ENCODE assay signal across 18 mouse cellular contexts in genomic region chr17:32269151-32269550, GRCm38 (mm10). TPM values are rescaled to one million over a fixed set of nuclear protein-coding genes. Genes with fewer than 3 reads are reported as not detected.
DNase-seq lines count a peak whose midpoint lies in the region; ATAC-seq and TF ChIP-seq lines count a peak whose summit lies in the region.
"Had no signal": no experiment of that assay in that cellular context is flagged by ENCODE, and none has a peak within 500 bp of the region (broad histone marks: within the 10 kb centered on the region; RNA-seq: fewer than 3 reads in every experiment).

No protein-coding gene starts in this region.

- peaks cover 21 to 44% of the 10 kb centered on the region in 2 experiments for H3K36me3 ChIP-seq in MEL (ENCODE audit: control insufficient read depth in 1 of 2, insufficient read depth in 2 of 2, low read length in 2 of 2)
- H3K36me3 ChIP-seq: embryonic facial prominence, embryonic 15.5 days; hindbrain, embryonic 12.5 days; hindbrain, embryonic 15.5 days had no signal

- H3K4me3 ChIP-seq in gastrocnemius, adult 2 months = no peak overlapping the region
- H3K4me3 ChIP-seq in MEL (ENCODE audit: control insufficient read depth in 1 of 2, insufficient read depth in 1 of 2, low read depth in 2 of 2, low read length in 2 of 2) = no peak overlapping the region
- H3K4me3 ChIP-seq: embryonic facial prominence, embryonic 12.5 days; embryonic facial prominence, embryonic 15.5 days; heart, embryonic 13.5 days; hindbrain, embryonic 12.5 days; hindbrain, embryonic 15.5 days had no signal

- no peak overlapping the region for H3K9ac ChIP-seq in MEL (ENCODE audit: control insufficient read depth, low read depth, low read length, poor library complexity, severe bottlenecking)
- H3K9ac ChIP-seq: embryonic facial prominence, embryonic 12.5 days; embryonic facial prominence, embryonic 15.5 days; forebrain, postnatal 0 days; heart, embryonic 13.5 days; hindbrain, embryonic 12.5 days; hindbrain, embryonic 15.5 days had no signal

- peaks cover 78% of the 10 kb centered on the region for H3K79me2 ChIP-seq in MEL (ENCODE audit: control insufficient read depth, insufficient read depth, low read length, poor library complexity)

- TF ChIP-seq EP300 in MEL (IDR thresholded peaks at IDR 0.05; ENCODE audit: low read depth in 1 of 2, low read length in 2 of 2) = peak; percentile 14 to 34; a peak in 3 of 4 replicates

- no peak for TF ChIP-seq RAD21 in MEL (IDR thresholded peaks at IDR 0.05; ENCODE audit: low read depth, low read length)

- ATAC-seq in common myeloid progenitor, adult 5-6 weeks (replicated peaks; ENCODE audit: low read depth, poor library complexity, severe bottlenecking) = 0 out of 2 replicates have a peak, but pooled peaks have one; percentile 31
- ATAC-seq: CD4-positive, CD25-positive, alpha-beta regulatory T cell, adult 4 months; forebrain, embryonic 14.5 days; forebrain, postnatal 0 days; intestine, postnatal 0 days had no signal

- H3K27me3 ChIP-seq in MEL (ENCODE audit: control insufficient read depth in 1 of 2, insufficient read depth in 2 of 2, low read length in 2 of 2) = no peaks in the 10 kb centered on the region
- H3K27me3 ChIP-seq: embryonic facial prominence, embryonic 12.5 days; embryonic facial prominence, embryonic 15.5 days; heart, embryonic 13.5 days; hindbrain, embryonic 12.5 days; hindbrain, embryonic 15.5 days had no signal

- peak overlapping the region; percentile 50; the same call in 1 of the 2 replicates for H3K27ac ChIP-seq in gastrocnemius, adult 2 months
- peak overlapping the region; percentile 12; the same call in 1 of the 2 replicates for H3K27ac ChIP-seq in MEL (ENCODE audit: control insufficient read depth, low read depth, low read length)
- H3K27ac ChIP-seq: embryonic facial prominence, embryonic 12.5 days; embryonic facial prominence, embryonic 15.5 days; heart, embryonic 13.5 days; hindbrain, embryonic 12.5 days; hindbrain, embryonic 15.5 days had no signal

- H3K9me3 ChIP-seq in MEL (replicated peaks; ENCODE audit: insufficient read depth, low read length) = no peaks in the 10 kb centered on the region
- H3K9me3 ChIP-seq: embryonic facial prominence, embryonic 12.5 days; embryonic facial prominence, embryonic 15.5 days; heart, embryonic 13.5 days; hindbrain, embryonic 12.5 days; hindbrain, embryonic 15.5 days had no signal

- no peak for TF ChIP-seq CTCF in gastrocnemius, adult 2 months (IDR thresholded peaks at IDR 0.05)
- TF ChIP-seq CTCF in MEL (IDR thresholded peaks at IDR 0.05 in 2 of 3, conservative IDR thresholded peaks at IDR 0.05 in 1 of 3; ENCODE audit: control insufficient read depth in 1 of 3, insufficient read depth in 1 of 3, low read depth in 2 of 3, low read length in 3 of 3, poor library complexity in 1 of 3, severe bottlenecking in 1 of 3) = no peak

- intact Hi-C loops in gastrocnemius, adult 2 months (cut with DNase I) = no loop called here

- no peak for DNase-seq in gastrocnemius, adult 2 months
- DNase-seq in gastrocnemius, adult 18-20 months (ENCODE audit: low spot score) = no peak
- DNase-seq in MEL (ENCODE audit: low read depth, low spot score) = peak; percentile 74
- no peak for DNase-seq in kidney, postnatal 4 days
- no peak for DNase-seq in cerebellum, postnatal 4 days (ENCODE audit: low spot score in 2 of 2)
- DNase-seq in layer of hippocampus, adult 11-12 months (ENCODE audit: low spot score) = no peak
- DNase-seq: forebrain, postnatal 0 days; gastrocnemius, postnatal 10 days; gastrocnemius, postnatal 36 days had no signal

- H3K4me1 ChIP-seq in MEL (ENCODE audit: control insufficient read depth in 1 of 2, insufficient read depth in 2 of 2, low read length in 2 of 2) = peaks cover 20 to 26% of the 10 kb centered on the region in 2 experiments
- H3K4me1 ChIP-seq: embryonic facial prominence, embryonic 12.5 days; embryonic facial prominence, embryonic 15.5 days; hindbrain, embryonic 12.5 days had no signal

- no peak for TF ChIP-seq POLR2A in MEL (IDR thresholded peaks at IDR 0.05; ENCODE audit: control insufficient read depth in 1 of 2, insufficient read depth in 1 of 2, low read depth in 1 of 2, low read length in 2 of 2, poor library complexity in 1 of 2)

TF ChIP-seq in MEL, 35 proteins besides CTCF, POLR2A, EP300 and RAD21:
- TF ChIP-seq MYC (IDR thresholded peaks at IDR 0.05; ENCODE audit: low read depth, low read length) = peak; percentile 48; the same call in 1 of the 2 replicates
- 0 out of 2 replicates have a peak, but pooled peaks have one; percentile 24 for TF ChIP-seq ETS1 (IDR thresholded peaks at IDR 0.05; ENCODE audit: low read depth, low read length)
- TF ChIP-seq TBP (IDR thresholded peaks at IDR 0.05; ENCODE audit: low read depth, low read length) = no peak
- no peak for TF ChIP-seq RCOR1 (IDR thresholded peaks at IDR 0.05; ENCODE audit: low read depth, low read length)
- no peak for TF ChIP-seq USF2 (IDR thresholded peaks at IDR 0.05; ENCODE audit: borderline replicate concordance in 1 of 2, insufficient read depth in 1 of 2, low read depth in 1 of 2, low read length in 2 of 2)
- no peak for TF ChIP-seq KAT2A (conservative IDR thresholded peaks at IDR 0.05; ENCODE audit: low read depth, low read length)
- peak; percentile 34 for TF ChIP-seq MXI1 (IDR thresholded peaks at IDR 0.05; ENCODE audit: low read depth, low read length)
- TF ChIP-seq TAL1 (IDR thresholded peaks at IDR 0.05; ENCODE audit: low read length) = no peak
- TF ChIP-seq MEF2A (IDR thresholded peaks at IDR 0.05; ENCODE audit: extremely low read depth, insufficient replicate concordance, low read depth, low read length, poor library complexity, severe bottlenecking) = no peak
- no peak; the same call in 1 of the 2 replicates for TF ChIP-seq CHD2 (IDR thresholded peaks at IDR 0.05; ENCODE audit: low read length)
- no peak for TF ChIP-seq MAX (IDR thresholded peaks at IDR 0.05; ENCODE audit: low read length)
- TF ChIP-seq CHD1 (IDR thresholded peaks at IDR 0.05; ENCODE audit: low read depth, low read length) = no peak
- peak; percentile 68 for TF ChIP-seq SIN3A (IDR thresholded peaks at IDR 0.05; ENCODE audit: low read length)
- TF ChIP-seq MAZ (IDR thresholded peaks at IDR 0.05; ENCODE audit: low read depth, low read length) = no peak
- no peak for TF ChIP-seq JUND (IDR thresholded peaks at IDR 0.05; ENCODE audit: low read depth, low read length)
- 0 out of 2 replicates have a peak, but pooled peaks have one; percentile 21 for TF ChIP-seq HCFC1 (IDR thresholded peaks at IDR 0.05; ENCODE audit: low read depth, low read length)
- TF ChIP-seq SMC3 (IDR thresholded peaks at IDR 0.05; ENCODE audit: low read depth, low read length) = no peak
- TF ChIP-seq USF1 (IDR thresholded peaks at IDR 0.05; ENCODE audit: low read depth, low read length) = no peak
TF ChIP-seq in MEL: peak in this region for 5.

RNA-seq across cellular contexts. Expression of gene Brd4, which starts 15.4 kb away (rescaled TPM):
- 10 to 100 TPM; 45.8 to 47.4 TPM for total RNA-seq in gastrocnemius, adult 2 months (2021)
- total RNA-seq in gastrocnemius, adult 18-20 months (2021) = 10 to 100 TPM; 41.0 to 47.3 TPM
- total RNA-seq in MEL (2012; rRNA removed) = 12.3 and 18.3 TPM in 2 replicates
- 10 to 100 TPM in 1 of 2 experiments, not detected in 1; 91.4 TPM for polyA plus RNA-seq in MEL (2012; ENCODE audit: insufficient read depth in 1 of 2, insufficient read length in 2 of 2, low read depth in 1 of 2, low replicate concordance in 2 of 2, missing spikeins in 1 of 2)
- 22.5 and 58.5 TPM in 2 replicates for total RNA-seq in common myeloid progenitor, adult 5-6 weeks (2017)

RNA-seq across cellular contexts. Expression of gene Akap8, which starts 51.9 kb away (rescaled TPM):
- 10 to 100 TPM; 33.2 to 40.2 TPM for total RNA-seq in gastrocnemius, adult 2 months (2021)
- total RNA-seq in gastrocnemius, adult 18-20 months (2021) = 10 to 100 TPM; 32.0 to 37.5 TPM
- 80.3 and 101 TPM in 2 replicates for total RNA-seq in MEL (2012; rRNA removed)
- 100 to 1,000 TPM in 1 of 2 experiments, 10 to 100 TPM in 1; 77.9 to 127 TPM for polyA plus RNA-seq in MEL (2012; ENCODE audit: insufficient read depth in 1 of 2, insufficient read length in 2 of 2, low read depth in 1 of 2, low replicate concordance in 2 of 2, missing spikeins in 1 of 2)
- total RNA-seq in common myeloid progenitor, adult 5-6 weeks (2017) = 146 and 161 TPM in 2 replicates
